Mouse (Mus musculus) neural tube, embryonic 14.5 days (tissue): ENCODE measurements around the gene Fbxo17. TPM values are rescaled to one million over a fixed set of nuclear protein-coding genes. Genes with fewer than 3 reads are reported as not detected.

ENCODE experiments used
- ATAC-seq: fragments of 200-750 bp; cut with Nextera tagmentation; 2 replicates; pipeline ENCODE4 v1.8.0; 2017; ENCODE audit warnings: low read depth, mild to moderate bottlenecking, moderate TSS enrichment, moderate library complexity
- H3K27ac ChIP-seq: fragments of 300-500 bp; sonication (generic); 2 replicates; pipeline ENCODE4 v1.5.1; 2014; ENCODE audit warnings: low read depth, mild to moderate bottlenecking, control low read depth, low read length, moderate library complexity, mixed read lengths
- H3K27me3 ChIP-seq: fragments of 300-500 bp; sonication (generic); 2 replicates; pipeline ENCODE4 v1.6.1; 2014; ENCODE audit warnings: low read length; ENCODE audit not compliant: control insufficient read depth, insufficient read depth
- H3K36me3 ChIP-seq: fragments of 300-500 bp; sonication (generic); 2 replicates; pipeline ENCODE4 v1.6.1; 2014; ENCODE audit warnings: low read length, mixed read lengths; ENCODE audit not compliant: control insufficient read depth, insufficient read depth
- H3K4me1 ChIP-seq: fragments of 300-500 bp; sonication (generic); 2 replicates; pipeline ENCODE4 v1.6.1; 2014; ENCODE audit warnings: low read length; ENCODE audit not compliant: control insufficient read depth, insufficient read depth
- H3K4me2 ChIP-seq: fragments of 300-500 bp; sonication (generic); 2 replicates; pipeline ENCODE4 v1.6.1; 2014; ENCODE audit warnings: mild to moderate bottlenecking, low read depth, low read length, control low read depth
- H3K4me3 ChIP-seq: fragments of 300-500 bp; sonication (generic); 2 replicates; pipeline ENCODE4 v1.5.1; 2014; ENCODE audit warnings: low read depth, low read length, control low read depth, mixed read lengths
- H3K9ac ChIP-seq: fragments of 300-500 bp; sonication (generic); replicated peaks from 2 replicates; pipeline ENCODE4 v1.6.1; 2014; ENCODE audit warnings: low read depth, mild to moderate bottlenecking, control low read depth, low read length, mixed read lengths
- H3K9me3 ChIP-seq: fragments of 300-500 bp; sonication (generic); 2 replicates; pipeline ENCODE4 v1.6.1; 2016; ENCODE audit warnings: low read length; ENCODE audit not compliant: control insufficient read depth
- WGBS: fragments of 180-500 bp; shearing (Covaris S2); extraction: QIAGEN DNeasy Blood & Tissue Kit; methylation state at CpG from one replicate; pipeline ENCODE4 v1.1.7; 2014; 5-methylcytosine and 5-hydroxymethylcytosine counted together
- polyA plus RNA-seq: library from polyadenylated mRNA; unstranded; fragments of >200 nt; fragmentation: Nextera tagmentation; extraction: Ambion mirVana; gene quantifications from 2 replicates; pipeline ENCODE4 v1.2.1, GENCODE M21; 2014

The Fbxo17 gene
- polyA plus RNA-seq, 1 experiment from 2014 or later, result 2.4 TPM

DNA sequence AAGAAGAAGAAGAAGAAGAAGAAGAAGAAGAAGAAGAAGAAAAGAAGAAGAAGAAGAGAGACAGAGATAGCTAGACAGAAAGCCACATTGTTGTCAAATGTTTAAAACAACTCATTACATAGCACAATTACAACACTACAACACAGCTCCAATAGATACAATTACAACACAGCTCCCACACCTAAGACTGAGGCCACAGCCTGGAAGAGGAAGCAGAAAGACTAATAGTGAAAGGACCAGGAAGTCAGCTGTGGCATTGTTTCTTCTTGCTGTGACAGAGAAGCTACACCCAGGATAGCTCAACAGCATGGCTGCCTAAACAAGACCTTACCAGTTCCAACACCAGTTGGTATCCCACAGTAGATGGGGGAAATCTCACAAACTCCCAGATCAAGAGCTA, 7.2 kb upstream of the Fbxo17 start:
- no peaks in the 10 kb centered on the region for H3K27me3 ChIP-seq
- no peaks in the 10 kb centered on the region for H3K4me1 ChIP-seq
- H3K4me3 ChIP-seq, result no peak overlapping the region
- ATAC-seq, result no peak
- no peaks in the 10 kb centered on the region for H3K9me3 ChIP-seq
- H3K27ac ChIP-seq, result no peak overlapping the region
- no peaks in the 10 kb centered on the region for H3K36me3 ChIP-seq
- no peak overlapping the region for H3K9ac ChIP-seq
- H3K4me2 ChIP-seq, result no peak overlapping the region

GRCm38 (mm10) chr7:28710962-28711361, 5.6 kb upstream of the Fbxo17 start:
- H3K27me3 ChIP-seq, result no peaks in the 10 kb centered on the region
- no peak overlapping the region for H3K9ac ChIP-seq
- no peaks in the 10 kb centered on the region for H3K4me1 ChIP-seq
- no peak for ATAC-seq
- no peak overlapping the region for H3K4me3 ChIP-seq
- H3K27ac ChIP-seq, result no peak overlapping the region
- H3K36me3 ChIP-seq, result no peaks in the 10 kb centered on the region
- WGBS, result 60% methylated on average over 3 of the region's 3 CpGs
- no peak overlapping the region for H3K4me2 ChIP-seq
- no peaks in the 10 kb centered on the region for H3K9me3 ChIP-seq

GRCm38 (mm10) chr7:28714667-28715066, 1.9 kb upstream of the Fbxo17 start:
- 82% methylated on average over 5 of the region's 5 CpGs for WGBS
- H3K9me3 ChIP-seq, result no peaks in the 10 kb centered on the region
- no peak for ATAC-seq

GRCm38 (mm10) chr7:28715598-28715997, 1.0 kb upstream of the Fbxo17 start:
- no peak for ATAC-seq
- H3K4me1 ChIP-seq, result no peaks in the 10 kb centered on the region
- H3K9ac ChIP-seq, result no peak overlapping the region
- H3K36me3 ChIP-seq, result no peaks in the 10 kb centered on the region
- no peak overlapping the region for H3K4me2 ChIP-seq
- H3K27ac ChIP-seq, result no peak overlapping the region
- WGBS, result 99% methylated on average over 2 of the region's 2 CpGs
- no peaks in the 10 kb centered on the region for H3K27me3 ChIP-seq
- H3K9me3 ChIP-seq, result no peaks in the 10 kb centered on the region
- no peak overlapping the region for H3K4me3 ChIP-seq

More at GRCm38 (mm10) chr7:28714667-28715066, 1.9 kb upstream of the Fbxo17 start:
- H3K9ac ChIP-seq, result no peak overlapping the region
- no peaks in the 10 kb centered on the region for H3K4me1 ChIP-seq
- H3K4me2 ChIP-seq, result no peak overlapping the region
- no peak overlapping the region for H3K27ac ChIP-seq
- H3K4me3 ChIP-seq, result no peak overlapping the region
- no peaks in the 10 kb centered on the region for H3K27me3 ChIP-seq
- H3K36me3 ChIP-seq, result no peaks in the 10 kb centered on the region

GRCm38 (mm10) chr7:28717726-28718125, 1.1 kb downstream of the Fbxo17 start:
- Histone ChIP-seq H3K27ac (no peak overlapping the region), H3K9ac (no peak overlapping the region), H3K27me3 (no peaks in the 10 kb centered on the region), H3K4me3 (no peak overlapping the region), H3K4me1 (no peaks in the 10 kb centered on the region), H3K4me2 (no peak overlapping the region), H3K9me3 (no peaks in the 10 kb centered on the region), H3K36me3 (no peaks in the 10 kb centered on the region)
- no peak for ATAC-seq
- WGBS, result 91% methylated on average over 10 of the region's 10 CpGs

DNA sequence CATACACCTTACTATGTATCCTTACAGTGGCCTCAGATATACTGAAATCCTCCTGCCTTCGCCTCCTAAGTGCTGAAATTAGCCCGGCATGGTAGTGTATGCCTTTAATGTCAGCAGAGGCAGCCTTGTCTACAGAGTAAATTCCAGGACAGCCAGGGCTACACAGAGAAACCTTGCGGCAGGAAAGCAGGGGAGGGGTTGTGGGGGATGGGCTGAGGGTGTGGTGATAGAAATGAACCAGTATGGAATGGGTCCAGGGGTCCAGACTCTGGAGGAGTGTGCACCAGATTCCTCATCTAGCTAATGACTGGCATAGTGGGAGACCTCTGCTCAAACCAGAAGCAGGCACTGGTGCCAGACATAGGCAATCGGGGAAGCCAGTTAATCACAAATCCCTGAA, 2.6 kb downstream of the Fbxo17 start:
- Histone ChIP-seq H3K27ac (no peak overlapping the region), H3K9ac (no peak overlapping the region), H3K4me2 (no peak overlapping the region), H3K4me3 (no peak overlapping the region), H3K36me3 (no peaks in the 10 kb centered on the region), H3K4me1 (no peaks in the 10 kb centered on the region), H3K27me3 (no peaks in the 10 kb centered on the region), H3K9me3 (no peaks in the 10 kb centered on the region)
- 63% methylated on average over 4 of the region's 4 CpGs for WGBS
- ATAC-seq, result no peak

DNA sequence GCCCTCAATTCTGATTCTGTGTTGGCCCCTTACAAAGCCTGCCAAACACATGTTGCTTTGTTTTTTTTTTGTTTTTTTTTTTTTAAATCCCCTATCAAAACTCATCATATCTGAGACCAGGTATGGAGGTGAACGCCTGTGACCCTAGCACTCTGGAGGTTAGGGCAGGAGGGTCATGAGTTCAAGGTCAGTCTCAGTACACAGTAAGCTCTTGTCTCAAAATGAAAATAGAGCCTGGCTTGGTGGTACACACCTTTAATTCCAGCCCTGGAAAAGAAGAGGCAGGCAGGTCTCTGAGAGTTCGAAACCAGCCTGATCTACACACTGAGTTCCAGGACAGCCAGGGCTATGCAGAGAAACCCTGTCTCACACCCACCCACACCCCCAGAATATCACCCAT, 3.0 kb downstream of the Fbxo17 start:
- 88% methylated on average over 2 of the region's 2 CpGs for WGBS
- Histone ChIP-seq H3K4me3 (no peak overlapping the region), H3K36me3 (no peaks in the 10 kb centered on the region), H3K9ac (no peak overlapping the region), H3K4me2 (no peak overlapping the region), H3K9me3 (no peaks in the 10 kb centered on the region), H3K27ac (no peak overlapping the region), H3K27me3 (no peaks in the 10 kb centered on the region), H3K4me1 (no peaks in the 10 kb centered on the region)
- no peak for ATAC-seq

GRCm38 (mm10) chr7:28720753-28721537, 4.3 kb downstream of the Fbxo17 start:
- H3K4me1 ChIP-seq, result no peaks in the 10 kb centered on the region
- no peak overlapping the region for H3K27ac ChIP-seq
- no peak overlapping the region for H3K9ac ChIP-seq
- H3K4me2 ChIP-seq, result no peak overlapping the region
- no peaks in the 10 kb centered on the region for H3K27me3 ChIP-seq
- no peak overlapping the region for H3K4me3 ChIP-seq
- no peaks in the 10 kb centered on the region for H3K36me3 ChIP-seq
- WGBS, result 59% methylated on average over 3 of the region's 3 CpGs
- ATAC-seq, result no peak
- H3K9me3 ChIP-seq, result no peaks in the 10 kb centered on the region

DNA sequence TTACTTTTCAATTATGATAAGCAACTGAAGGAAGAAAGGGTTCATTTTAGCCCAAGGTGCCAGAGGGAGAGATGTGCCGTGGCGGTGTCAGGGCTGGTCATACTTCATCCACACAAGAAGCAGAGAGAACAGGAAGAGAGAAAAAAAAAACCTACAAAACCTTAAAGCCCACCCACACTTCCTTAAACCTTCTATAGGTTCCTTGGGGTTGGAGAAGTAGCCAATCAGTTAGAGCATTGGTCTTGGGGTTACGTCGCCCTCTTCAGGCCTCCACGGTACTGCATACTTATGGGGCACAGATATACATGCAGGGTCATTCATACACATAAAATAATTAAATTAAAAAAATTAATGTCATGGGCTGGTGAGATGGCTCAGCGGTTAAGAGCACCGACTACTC, 5.5 kb downstream of the Fbxo17 start:
- WGBS, result 90% methylated on average over 7 of the region's 7 CpGs
- Histone ChIP-seq H3K4me2 (no peak overlapping the region), H3K4me1 (no peaks in the 10 kb centered on the region), H3K27me3 (no peaks in the 10 kb centered on the region), H3K9me3 (no peaks in the 10 kb centered on the region), H3K4me3 (no peak overlapping the region), H3K27ac (no peak overlapping the region), H3K9ac (no peak overlapping the region), H3K36me3 (no peaks in the 10 kb centered on the region)
- no peak for ATAC-seq
